Mouse (Mus musculus) embryonic fibroblast, embryonic 13.5 days (primary cell): ENCODE measurements around the gene Gm49322. TPM values are rescaled to one million over a fixed set of nuclear protein-coding genes. Genes with fewer than 3 reads are reported as not detected.

Experiments
- H3K27ac ChIP-seq: 2 replicates; pipeline ENCODE4 v1.5.1; 2012; ENCODE audit warnings: low read length, control low read depth, inconsistent platforms; ENCODE audit not compliant: insufficient read depth
- H3K4me1 ChIP-seq: 2 replicates; pipeline ENCODE4 v1.6.1; 2011; ENCODE audit warnings: low read length; ENCODE audit not compliant: control insufficient read depth, insufficient read depth
- H3K4me3 ChIP-seq: 2 replicates; pipeline ENCODE4 v1.5.1; 2011; ENCODE audit warnings: mild to moderate bottlenecking, control low read depth, low read length; ENCODE audit not compliant: insufficient read depth
- CTCF ChIP-seq: IDR thresholded peaks from 2 replicates; pipeline ENCODE4 v1.5.1; 2011; ENCODE audit warnings: mild to moderate bottlenecking, control low read depth, low read length, moderate library complexity, borderline replicate concordance; ENCODE audit not compliant: insufficient read depth
- POLR2A ChIP-seq: IDR thresholded peaks from 2 replicates; pipeline ENCODE4 v1.6.1; 2011; ENCODE audit warnings: low read depth, mild to moderate bottlenecking, control low read depth, low read length, moderate library complexity
- polyA plus RNA-seq: library from polyadenylated mRNA; stranded (reverse); fragments of >200 nt; gene quantifications from 2 replicates; pipeline ENCODE4 v1.2.4, GENCODE M21; 2011; ENCODE audit warnings: low read depth; ENCODE audit not compliant: missing spikeins, insufficient read length

The Gm49322 gene
- polyA plus RNA-seq, 1 experiment, result 0.91 TPM

DNA sequence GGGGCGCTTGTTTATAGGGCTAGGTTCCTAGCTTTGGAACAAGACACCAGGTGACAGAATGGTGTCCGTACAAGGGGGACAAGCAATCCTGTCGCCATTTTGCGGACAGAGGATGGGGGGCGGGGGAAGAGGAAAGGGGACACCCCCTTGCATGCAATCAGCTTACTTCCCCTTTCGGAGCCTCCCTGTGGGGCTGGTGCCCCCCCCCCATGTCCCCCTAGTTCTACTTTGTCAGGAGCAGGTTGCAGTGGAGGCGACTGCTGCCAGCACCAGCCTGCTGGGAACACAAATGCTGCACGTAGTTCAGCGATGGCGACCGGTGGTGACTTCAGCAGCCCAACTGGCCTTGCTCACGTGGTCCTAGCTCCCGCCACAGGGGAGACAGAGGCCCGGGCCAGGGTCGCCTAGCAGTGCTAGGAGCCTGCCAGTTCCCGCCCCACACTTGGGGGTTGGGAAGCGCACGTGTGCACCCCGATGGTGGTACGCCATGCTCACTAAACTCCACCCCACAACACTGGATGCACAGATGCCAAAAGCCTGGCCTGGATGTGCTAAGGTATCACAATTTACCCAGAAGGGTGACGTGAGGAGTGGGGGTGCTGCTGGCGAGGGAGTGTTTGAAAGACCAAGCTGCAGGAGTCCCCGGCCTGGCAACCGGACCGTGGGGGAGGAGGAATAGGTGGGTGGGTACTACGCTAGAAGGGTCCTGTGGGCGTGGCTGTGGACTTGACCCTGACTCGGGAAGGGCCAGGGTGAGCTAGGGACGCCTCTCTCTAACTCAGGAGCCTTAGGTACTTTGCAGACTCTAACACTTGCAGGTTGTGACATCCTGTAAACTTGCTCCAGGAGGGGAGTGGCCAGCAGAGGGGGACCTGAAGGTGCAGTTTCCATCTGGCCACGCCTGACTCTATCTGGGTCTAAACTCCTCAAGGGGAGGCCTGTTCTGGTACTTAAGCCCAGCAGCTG is 34.7 kb upstream of the Gm49322 start:
- no peak for TF ChIP-seq CTCF
- no peak for TF ChIP-seq POLR2A
- no peaks in the 10 kb centered on the region for H3K4me1 ChIP-seq
- H3K4me3 ChIP-seq, result no peak overlapping the region
- no peak overlapping the region for H3K27ac ChIP-seq

DNA sequence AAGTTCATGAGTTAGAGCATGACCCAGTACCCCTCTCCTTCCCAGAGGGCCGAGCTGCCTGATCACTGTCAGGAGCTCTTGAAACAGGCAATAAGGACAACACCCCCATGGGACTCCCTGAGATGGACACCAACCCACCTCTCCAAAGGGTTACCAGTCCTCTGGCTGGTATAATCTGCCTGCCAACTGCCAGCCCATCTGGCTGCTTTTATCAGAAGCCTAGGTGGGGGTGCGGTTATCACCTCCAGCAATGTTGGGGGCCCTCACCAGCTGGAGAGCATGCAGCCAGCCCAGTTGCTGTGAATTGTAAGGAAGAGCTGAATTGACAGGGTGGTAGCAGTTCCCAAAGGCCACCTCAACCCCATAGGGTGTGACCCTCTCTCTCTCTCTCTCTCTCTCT is 33.3 kb upstream of the Gm49322 start:
- no peaks in the 10 kb centered on the region for H3K4me1 ChIP-seq
- H3K27ac ChIP-seq, result no peak overlapping the region
- no peak overlapping the region for H3K4me3 ChIP-seq
- TF ChIP-seq CTCF (no peak), POLR2A (no peak)

DNA sequence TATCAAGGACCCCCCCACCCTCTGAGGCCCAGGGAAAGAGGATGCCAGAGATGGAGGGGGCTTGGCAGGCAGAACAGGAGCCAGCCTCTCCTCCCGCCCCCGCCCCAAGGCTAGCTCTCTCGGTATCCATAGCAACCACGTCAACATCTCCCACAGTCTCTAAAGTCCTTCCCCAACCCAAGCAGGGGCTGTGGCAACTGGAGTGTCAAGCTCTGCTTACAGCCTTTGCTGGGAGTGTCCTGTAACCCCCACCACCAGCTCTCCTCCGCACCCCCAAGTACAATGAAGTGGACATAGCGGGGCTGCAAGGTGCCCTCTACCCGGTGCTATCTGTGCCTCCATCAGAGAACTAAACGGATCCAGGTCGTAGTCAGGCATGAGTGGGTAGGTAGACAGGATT is 31.9 kb upstream of the Gm49322 start:
- no peak overlapping the region for H3K27ac ChIP-seq
- no peak overlapping the region for H3K4me3 ChIP-seq

DNA sequence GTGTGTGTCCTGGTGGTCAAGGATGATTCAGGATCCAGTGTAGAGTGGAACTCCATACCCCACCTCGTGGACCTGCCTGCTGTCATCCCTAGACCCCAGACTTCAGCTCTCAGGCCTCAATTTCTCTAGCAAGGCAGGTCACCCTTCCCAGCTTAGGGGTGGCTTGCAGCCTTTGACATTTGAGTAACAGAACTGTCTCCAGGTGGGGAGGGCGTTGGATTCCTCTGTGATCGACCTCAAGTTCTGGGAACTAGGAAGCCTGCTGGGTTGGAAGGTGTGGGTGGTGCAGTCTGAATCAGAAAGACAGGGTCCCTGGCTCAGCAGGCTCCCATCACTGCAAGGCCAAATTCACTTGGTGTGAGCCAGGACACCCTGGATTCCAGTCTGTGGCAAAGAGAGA is 30.9 kb upstream of the Gm49322 start:
- H3K4me1 ChIP-seq, result no peaks in the 10 kb centered on the region

More for the DNA sequence above, 31.9 kb upstream of the Gm49322 start:
- no peaks in the 10 kb centered on the region for H3K4me1 ChIP-seq
- TF ChIP-seq CTCF (no peak), POLR2A (no peak)

DNA sequence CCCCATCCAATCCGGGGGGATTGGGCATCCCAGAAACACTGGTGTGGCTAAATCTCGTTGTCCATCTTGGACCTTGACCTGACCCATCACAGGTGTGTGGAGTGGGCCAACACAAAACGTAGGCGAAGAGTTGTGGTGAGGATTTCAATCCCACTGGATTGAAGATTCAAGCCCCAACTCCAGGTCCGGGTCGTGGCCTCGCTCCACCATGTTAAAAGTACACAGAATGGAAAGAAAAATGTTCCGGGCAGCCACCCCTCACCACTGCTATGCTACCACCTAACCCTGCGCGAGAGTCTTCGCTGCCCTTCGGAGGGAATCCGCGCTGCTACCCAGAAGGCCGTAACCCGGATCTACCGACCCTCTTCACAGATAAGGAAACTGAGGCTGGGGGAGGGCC is 29.9 kb upstream of the Gm49322 start:
- no peak overlapping the region for H3K27ac ChIP-seq
- H3K4me3 ChIP-seq, result peak overlapping the region; percentile 99
- no peak for TF ChIP-seq CTCF
- no peak for TF ChIP-seq POLR2A
- H3K4me1 ChIP-seq, result no peaks in the 10 kb centered on the region

More for the DNA sequence above, 30.9 kb upstream of the Gm49322 start:
- peak overlapping the region; percentile 99 for H3K4me3 ChIP-seq
- H3K27ac ChIP-seq, result no peak overlapping the region
- TF ChIP-seq POLR2A, result no peak

DNA sequence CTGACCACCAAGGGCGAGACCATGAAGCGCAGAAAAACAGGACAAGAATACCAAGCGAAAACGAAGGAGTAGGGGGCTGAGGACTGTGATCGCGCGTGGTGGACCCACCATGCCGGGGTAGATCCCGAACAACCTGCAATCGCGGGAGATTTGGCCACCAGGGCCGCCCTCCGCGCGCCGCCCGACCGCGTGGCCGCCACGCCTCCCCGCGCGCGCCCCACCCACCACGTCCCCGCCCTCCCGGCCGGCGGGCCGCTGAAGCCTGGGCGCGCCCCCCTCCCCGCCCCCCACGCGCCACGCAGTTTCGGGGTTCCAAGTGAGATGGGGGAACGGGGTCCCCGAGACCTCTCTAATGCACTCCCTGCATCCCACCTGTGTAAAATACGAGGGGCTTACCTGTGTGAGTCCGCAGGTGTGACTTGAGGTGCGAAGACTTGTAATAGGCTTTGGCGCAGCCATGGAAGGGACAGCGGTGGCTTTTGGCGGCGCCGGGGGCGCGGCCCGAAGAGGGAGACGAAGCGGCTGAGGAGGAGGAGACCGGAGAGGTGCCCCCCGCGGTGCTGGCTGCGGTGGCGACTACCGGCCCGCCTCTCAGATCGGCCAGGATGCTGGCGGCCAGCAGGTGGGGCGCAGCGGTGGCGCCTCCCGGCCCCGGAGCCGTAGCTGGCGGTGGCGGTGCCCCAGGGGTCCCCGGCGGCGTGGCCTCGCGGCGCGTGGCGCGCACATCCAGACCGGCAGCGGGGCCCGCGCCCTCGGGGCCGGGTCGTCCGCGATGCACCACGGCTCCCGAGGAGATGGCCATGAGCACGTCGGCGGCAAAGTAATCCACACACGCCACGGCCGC is 29.2 kb upstream of the Gm49322 start:
- Histone ChIP-seq H3K4me3 (peak overlapping the region; percentile 99), H3K27ac (peak overlapping the region; percentile 81), H3K4me1 (no peaks in the 10 kb centered on the region)
- TF ChIP-seq POLR2A (0 out of 2 replicates have a peak, but pooled peaks have one; percentile 44), CTCF (no peak)

DNA sequence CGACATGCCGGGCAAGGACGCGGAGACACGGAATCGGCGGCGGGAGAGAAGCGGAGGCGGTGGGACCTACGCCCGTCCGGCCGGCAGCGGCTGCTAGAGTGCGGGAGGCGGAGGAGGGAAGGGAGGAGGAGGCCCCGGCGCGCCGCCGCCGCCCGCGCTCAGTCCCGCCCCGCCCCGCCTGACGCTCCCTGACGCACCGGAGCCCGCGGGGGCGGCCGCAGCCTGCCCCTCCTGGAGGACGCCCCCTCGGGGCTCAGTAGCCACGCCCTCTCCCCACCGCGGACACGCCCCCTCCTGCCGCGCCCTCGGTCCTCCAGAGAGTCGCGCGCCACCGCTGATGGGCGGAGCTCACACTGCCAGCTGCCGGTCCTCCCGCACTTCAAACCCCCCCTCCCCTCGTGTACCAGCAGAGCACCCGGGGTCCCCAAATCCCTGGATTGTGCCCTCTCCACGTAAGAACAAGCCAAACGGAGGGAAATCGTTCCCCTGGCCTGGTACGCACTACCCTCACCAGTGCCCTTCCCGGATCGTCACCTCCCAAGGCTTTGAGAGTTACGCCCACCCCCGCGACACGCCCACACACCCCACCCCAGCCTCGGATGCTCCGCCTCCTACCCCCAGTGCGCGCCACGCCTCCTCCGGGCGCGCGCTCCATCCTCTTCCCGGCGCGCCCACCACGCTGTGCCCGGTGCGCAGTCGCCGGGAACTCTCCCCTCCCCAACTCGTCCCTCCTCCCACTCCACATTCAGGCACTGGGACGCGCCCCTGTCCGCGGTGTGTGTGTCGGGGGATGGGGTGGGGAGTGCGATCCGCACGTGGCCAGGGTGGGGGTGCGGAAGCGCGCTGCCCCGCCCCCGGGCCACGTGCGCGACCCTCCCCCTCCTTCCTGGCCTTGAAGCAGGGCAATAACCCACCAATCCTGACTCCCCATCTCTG is 28.4 kb upstream of the Gm49322 start, which contains the start of gene Klf16:
TSS of gene Klf16 (minus strand) at position 127 of the 936 bp plus-strand sequence.
- peak; percentile 86 for TF ChIP-seq POLR2A
- no peak for TF ChIP-seq CTCF
- Histone ChIP-seq H3K27ac (peak within 1 kb of the TSS; percentile 92), H3K4me1 (no peaks in the 10 kb centered on the region), H3K4me3 (peak within 1 kb of the TSS; percentile 99)

DNA sequence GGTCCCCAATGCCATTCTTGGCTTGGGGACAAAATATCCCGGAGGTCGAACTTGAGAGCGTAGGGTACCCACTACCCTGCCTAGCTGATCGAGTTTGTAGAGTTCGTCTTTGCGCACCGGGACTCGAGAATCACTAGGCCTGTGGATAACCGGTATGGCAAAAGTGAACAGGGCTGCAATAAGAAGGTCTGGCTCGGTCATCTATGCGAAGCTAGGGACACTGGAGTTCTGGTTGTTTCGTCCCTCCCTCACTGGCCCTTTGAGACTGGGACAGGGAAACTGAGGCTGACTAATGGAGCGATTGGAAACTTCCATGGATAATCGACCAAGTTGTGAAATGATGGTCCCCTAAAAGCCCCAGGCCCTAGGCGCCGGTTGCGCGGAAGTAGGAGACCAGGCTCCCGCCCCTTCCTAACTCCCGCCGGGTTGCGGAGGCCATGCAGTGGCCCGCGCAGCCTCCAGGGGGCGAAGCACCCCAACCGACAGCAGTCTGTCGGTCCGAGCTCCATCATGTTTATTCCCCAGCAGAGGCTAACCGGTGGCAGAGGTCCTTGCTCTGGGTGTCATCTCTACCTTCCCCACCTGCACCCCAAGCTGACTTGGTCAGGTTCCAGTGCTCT is 27.6 kb upstream of the Gm49322 start:
- TF ChIP-seq CTCF, result peak; percentile 57; the same call in 1 of the 2 replicates
- TF ChIP-seq POLR2A, result peak; percentile 42
- Histone ChIP-seq H3K27ac (peak overlapping the region; percentile 92), H3K4me1 (no peaks in the 10 kb centered on the region)

DNA sequence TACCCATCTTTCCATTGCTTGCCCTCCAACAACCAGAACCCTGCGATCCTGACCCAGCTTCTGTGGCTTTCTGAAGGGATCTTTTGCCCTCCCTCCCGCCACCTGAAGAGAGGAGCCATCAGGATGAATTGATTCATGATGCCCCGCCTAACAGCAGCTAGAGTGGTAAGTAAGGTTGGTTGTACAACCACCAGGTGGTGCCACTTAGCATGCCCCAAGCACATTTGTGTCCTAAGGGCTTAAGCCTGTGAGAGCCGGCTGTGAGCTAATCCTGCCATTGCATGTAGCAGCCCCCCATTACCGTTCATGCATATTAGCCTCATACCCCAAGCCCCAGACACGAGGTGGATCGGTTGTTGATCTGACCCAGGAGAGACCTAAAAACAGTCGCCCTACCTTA is 26.9 kb upstream of the Gm49322 start:
- H3K4me3 ChIP-seq, result 0 out of 2 replicates have a peak overlapping the region, but pooled peaks have one; percentile 3
- peak; percentile 47; the same call in 1 of the 2 replicates for TF ChIP-seq CTCF
- TF ChIP-seq POLR2A, result no peak
- H3K27ac ChIP-seq, result peak overlapping the region; percentile 92; the same call in 1 of the 2 replicates
- no peaks in the 10 kb centered on the region for H3K4me1 ChIP-seq

More for the DNA sequence above, 27.6 kb upstream of the Gm49322 start:
- peak overlapping the region; percentile 28 for H3K4me3 ChIP-seq
